Mouse (Mus musculus): Measurements from ENCODE around the gene 4931440F15Rik.

GRCm38 (mm10) chr11:29788921-29789638 lies 36.4 kb downstream of the 4931440F15Rik start:
- TF ChIP-seq CTCF (conservative IDR thresholded peaks at IDR 0.05; ENCODE audit: low read length) (no peak), NANOG (IDR thresholded peaks at IDR 0.05; ENCODE audit: borderline replicate concordance, low read length) (no peak)
